Mouse (Mus musculus): ENCODE measurements at regions not wholly inside any gene's neighbourhood (a gene's known extent, or its start where the extent isn't known, plus 50 kb on each side); places are given as distances from the start of the nearest gene placed in this dataset.

DNA sequence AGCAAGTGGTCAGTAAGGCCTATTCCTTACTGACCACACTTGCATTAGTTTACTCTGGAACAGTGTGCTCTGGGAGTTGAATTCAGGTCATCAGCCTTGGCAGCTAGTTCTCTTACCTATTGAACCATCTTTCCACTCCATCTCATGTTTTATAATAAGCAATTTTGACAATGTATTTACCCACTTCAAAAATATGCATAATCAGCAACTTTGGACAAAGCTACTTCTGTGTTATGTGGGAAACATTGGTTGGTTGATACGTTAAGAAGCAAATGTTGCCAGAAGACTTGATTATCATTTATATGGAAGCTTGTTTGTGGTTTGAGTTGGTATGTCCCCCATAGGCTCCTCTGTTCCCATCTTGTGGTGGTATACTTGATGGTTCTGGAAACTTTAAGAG lies 509.4 kb downstream of the Gm37988 start:
- no peak for DNase-seq (ENCODE audit: low spot score)
- H3K9me3 ChIP-seq = no peaks in the 10 kb centered on the region
- 100% methylated on average over 1 of the region's 1 CpGs for WGBS
- no peaks in the 10 kb centered on the region for H3K36me3 ChIP-seq (replicated peaks)
- no peak overlapping the region for H3K4me3 ChIP-seq
- H3K27me3 ChIP-seq (replicated peaks; ENCODE audit: low read depth, poor library complexity, severe bottlenecking) = no peaks in the 10 kb centered on the region
- no peak overlapping the region for H3K27ac ChIP-seq (replicated peaks)
- no peaks in the 10 kb centered on the region for H3K4me1 ChIP-seq

- H3K4me3 ChIP-seq = no peak overlapping the region
- no peak overlapping the region for H3K27ac ChIP-seq (replicated peaks)
- no peaks in the 10 kb centered on the region for H3K9me3 ChIP-seq
- H3K36me3 ChIP-seq (replicated peaks) = no peaks in the 10 kb centered on the region
- DNase-seq (ENCODE audit: low spot score) = no peak
- H3K4me1 ChIP-seq = no peaks in the 10 kb centered on the region
- H3K27me3 ChIP-seq (replicated peaks; ENCODE audit: low read depth, poor library complexity, severe bottlenecking) = no peaks in the 10 kb centered on the region
Measured at GRCm38 (mm10) chr1:5326311-5326710, 518.6 kb downstream of the Gm37988 start.
